Mouse (Mus musculus): ENCODE measurements around the gene Pbx4. TPM values are rescaled to one million over a fixed set of nuclear protein-coding genes. Genes with fewer than 3 reads are reported as not detected.

Pbx4 gene
- polyA plus RNA-seq, 1 experiment from 2014 or later: 59.7 TPM

DNA sequence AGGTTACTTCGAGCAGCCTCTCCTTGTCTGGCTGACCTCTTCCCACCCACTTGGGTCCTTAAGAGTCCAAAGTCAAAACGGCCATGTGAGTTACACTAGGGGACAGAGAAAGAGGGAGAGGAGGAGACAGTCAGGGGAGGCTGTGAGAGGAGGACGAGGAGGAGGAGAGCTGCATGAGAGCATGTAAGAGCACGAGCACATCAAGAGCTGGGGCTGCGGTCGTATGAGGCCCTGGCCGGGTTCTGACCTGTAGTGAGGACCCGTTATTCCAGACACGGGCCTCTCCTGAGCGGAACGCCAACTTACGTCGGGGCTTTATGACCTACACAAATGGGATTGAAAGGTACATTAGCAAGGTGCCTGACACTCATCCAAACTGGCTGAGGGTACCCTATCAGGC lies 79.6 kb downstream of the Pbx4 start:
- ATAC-seq (ENCODE audit: low FRiP score) (no peak), DNase-seq (ENCODE audit: low spot score) (no peak)
- Histone ChIP-seq H3K27ac (no peak overlapping the region), H3K9ac (no peak overlapping the region), H3K36me3 (replicated peaks; ENCODE audit: control insufficient read depth, insufficient read depth) (peaks cover 80% of the 10 kb centered on the region), H3K27me3 (ENCODE audit: control insufficient read depth, insufficient read depth, low read length) (no peaks in the 10 kb centered on the region), H3K4me2 (replicated peaks) (no peak overlapping the region), H3K9me3 (ENCODE audit: control insufficient read depth, low read length) (no peaks in the 10 kb centered on the region), H3K4me1 (replicated peaks; ENCODE audit: control insufficient read depth, insufficient read depth, low read length) (no peaks in the 10 kb centered on the region), H3K4me3 (replicated peaks; ENCODE audit: low read length) (no peak overlapping the region)
- 92% methylated on average over 13 of the region's 13 CpGs for WGBS

DNA sequence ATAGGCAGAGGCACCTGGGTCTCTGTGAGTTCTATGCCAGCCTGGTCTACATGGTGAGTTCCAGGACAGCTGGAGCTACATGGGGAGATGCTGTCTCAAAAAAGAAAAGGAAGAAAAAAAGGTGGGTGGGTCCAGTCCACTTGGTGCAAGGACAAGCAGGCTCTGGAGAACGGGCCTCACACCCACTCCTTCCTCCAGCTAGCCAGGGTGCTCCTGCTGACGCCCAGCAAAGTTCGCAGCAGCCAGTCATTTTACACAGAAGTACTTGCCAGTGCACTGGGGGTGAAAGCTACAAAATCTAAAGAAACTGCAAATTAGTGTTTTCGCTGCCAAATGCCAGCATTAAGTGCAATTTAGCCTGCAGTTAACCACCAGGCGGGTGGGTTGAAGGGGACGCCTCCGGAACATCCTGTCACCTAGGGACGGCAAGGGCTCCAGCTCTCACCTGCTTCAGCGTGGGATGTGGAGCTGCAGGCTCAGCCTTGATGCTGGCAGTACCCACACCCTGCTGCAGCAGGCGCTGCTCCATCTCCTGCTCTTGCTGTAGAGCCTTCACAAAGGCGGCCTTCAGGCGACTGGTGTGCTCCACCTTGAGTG lies 80.3 kb downstream of the Pbx4 start:
- Histone ChIP-seq H3K4me1 (replicated peaks; ENCODE audit: control insufficient read depth, insufficient read depth, low read length) (no peaks in the 10 kb centered on the region), H3K27me3 (ENCODE audit: control insufficient read depth, insufficient read depth, low read length) (no peaks in the 10 kb centered on the region), H3K36me3 (replicated peaks; ENCODE audit: control insufficient read depth, insufficient read depth) (peaks cover 74% of the 10 kb centered on the region), H3K9me3 (ENCODE audit: control insufficient read depth, low read length) (no peaks in the 10 kb centered on the region), H3K9ac (no peak overlapping the region), H3K27ac (no peak overlapping the region), H3K4me2 (replicated peaks) (no peak overlapping the region), H3K4me3 (replicated peaks; ENCODE audit: low read length) (no peak overlapping the region)
- ATAC-seq (ENCODE audit: low FRiP score) (no peak), DNase-seq (ENCODE audit: low spot score) (no peak)
- 93% methylated on average over 12 of the region's 12 CpGs for WGBS

DNA sequence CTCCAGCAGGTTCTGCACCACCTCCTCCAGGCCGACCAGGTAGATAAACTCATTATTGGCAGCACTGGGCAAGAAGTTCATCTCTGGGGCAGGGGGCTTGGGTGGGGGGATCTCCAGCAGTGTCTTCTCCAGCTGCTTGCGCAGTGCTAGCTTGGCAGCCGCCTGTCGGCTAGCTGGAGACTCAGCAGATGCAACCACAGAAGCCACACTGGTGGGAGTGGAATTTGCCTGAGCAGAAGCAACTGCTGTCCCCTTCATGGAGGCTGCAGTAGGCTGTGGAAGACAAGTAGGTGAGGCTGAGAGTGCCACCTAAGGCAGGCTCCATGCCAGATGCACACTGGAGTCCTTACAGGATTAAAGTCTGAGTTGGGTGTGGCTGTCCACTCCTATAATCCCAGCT lies 82.2 kb downstream of the Pbx4 start:
- WGBS: 95% methylated on average over 4 of the region's 4 CpGs
- Histone ChIP-seq H3K4me3 (replicated peaks; ENCODE audit: low read length) (no peak overlapping the region), H3K27me3 (ENCODE audit: control insufficient read depth, insufficient read depth, low read length) (no peaks in the 10 kb centered on the region), H3K9me3 (ENCODE audit: control insufficient read depth, low read length) (no peaks in the 10 kb centered on the region), H3K27ac (no peak overlapping the region), H3K36me3 (replicated peaks; ENCODE audit: control insufficient read depth, insufficient read depth) (peaks cover 56% of the 10 kb centered on the region), H3K4me2 (replicated peaks) (no peak overlapping the region), H3K9ac (no peak overlapping the region), H3K4me1 (replicated peaks; ENCODE audit: control insufficient read depth, insufficient read depth, low read length) (no peaks in the 10 kb centered on the region)
- ATAC-seq (ENCODE audit: low FRiP score) (no peak), DNase-seq (ENCODE audit: low spot score) (no peak)

GRCm38 (mm10) chr8:69915748-69916147 lies 83.5 kb downstream of the Pbx4 start:
- H3K27ac ChIP-seq: no peak overlapping the region
- no peak overlapping the region for H3K4me3 ChIP-seq (replicated peaks; ENCODE audit: low read length)
- no peak overlapping the region for H3K9ac ChIP-seq
- WGBS: 41% methylated on average over 5 of the region's 5 CpGs
- peaks cover 8% of the 10 kb centered on the region; the same call in 1 of the 2 replicates for H3K4me1 ChIP-seq (replicated peaks; ENCODE audit: control insufficient read depth, insufficient read depth, low read length)
- H3K36me3 ChIP-seq (replicated peaks; ENCODE audit: control insufficient read depth, insufficient read depth): peaks cover 45% of the 10 kb centered on the region
- peak; percentile 44 for DNase-seq (ENCODE audit: low spot score)
- no peak for ATAC-seq (ENCODE audit: low FRiP score)
- H3K4me2 ChIP-seq (replicated peaks): no peak overlapping the region
- H3K9me3 ChIP-seq (ENCODE audit: control insufficient read depth, low read length): no peaks in the 10 kb centered on the region
- no peaks in the 10 kb centered on the region for H3K27me3 ChIP-seq (ENCODE audit: control insufficient read depth, insufficient read depth, low read length)

- peaks cover 18% of the 10 kb centered on the region for H3K36me3 ChIP-seq (replicated peaks; ENCODE audit: control insufficient read depth, insufficient read depth)
- H3K4me3 ChIP-seq (replicated peaks; ENCODE audit: low read length): no peak overlapping the region
- H3K9ac ChIP-seq: no peak overlapping the region
- ATAC-seq (ENCODE audit: low FRiP score): no peak; the same call in 1 of the 2 replicates
- H3K4me1 ChIP-seq (replicated peaks; ENCODE audit: control insufficient read depth, insufficient read depth, low read length): peaks cover 13% of the 10 kb centered on the region; the same call in 1 of the 2 replicates
- H3K9me3 ChIP-seq (ENCODE audit: control insufficient read depth, low read length): no peaks in the 10 kb centered on the region
- H3K27me3 ChIP-seq (ENCODE audit: control insufficient read depth, insufficient read depth, low read length): no peaks in the 10 kb centered on the region
- H3K27ac ChIP-seq: no peak overlapping the region
- H3K4me2 ChIP-seq (replicated peaks): no peak overlapping the region
- no peak for DNase-seq (ENCODE audit: low spot score)
Observed at GRCm38 (mm10) chr8:69918506-69918905, 86.2 kb downstream of the Pbx4 start.

DNA sequence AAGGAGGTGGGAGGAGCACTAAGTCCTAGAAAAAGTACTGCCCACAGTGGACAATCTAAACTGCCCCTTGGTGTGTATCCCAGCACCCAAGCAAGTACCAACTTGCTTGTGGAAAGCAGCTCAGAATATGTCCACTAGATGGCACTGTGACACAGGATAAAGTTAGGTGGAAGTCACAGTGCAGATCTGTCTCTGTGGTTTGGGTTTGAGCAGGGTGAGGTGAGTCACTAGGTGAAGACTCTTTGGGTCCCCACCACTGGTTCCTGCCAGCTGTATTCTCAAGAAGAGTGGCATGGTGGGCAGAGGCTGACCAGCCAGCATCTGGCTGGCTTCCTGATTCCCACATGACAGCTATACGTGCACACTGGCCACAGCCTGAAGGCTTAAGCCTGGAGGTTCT lies 86.7 kb downstream of the Pbx4 start:
- H3K36me3 ChIP-seq (replicated peaks; ENCODE audit: control insufficient read depth, insufficient read depth): peaks cover 13% of the 10 kb centered on the region
- H3K27ac ChIP-seq: no peak overlapping the region
- DNase-seq (ENCODE audit: low spot score) (peak; percentile 93), ATAC-seq (ENCODE audit: low FRiP score) (peak; percentile 61)
- H3K4me2 ChIP-seq (replicated peaks): no peak overlapping the region
- no peak overlapping the region for H3K4me3 ChIP-seq (replicated peaks; ENCODE audit: low read length)
- H3K4me1 ChIP-seq (replicated peaks; ENCODE audit: control insufficient read depth, insufficient read depth, low read length): peaks cover 13% of the 10 kb centered on the region; the same call in 1 of the 2 replicates
- H3K9me3 ChIP-seq (ENCODE audit: control insufficient read depth, low read length): no peaks in the 10 kb centered on the region
- no peak overlapping the region for H3K9ac ChIP-seq
- 68% methylated on average over 1 of the region's 1 CpGs for WGBS
- no peaks in the 10 kb centered on the region for H3K27me3 ChIP-seq (ENCODE audit: control insufficient read depth, insufficient read depth, low read length)

DNA sequence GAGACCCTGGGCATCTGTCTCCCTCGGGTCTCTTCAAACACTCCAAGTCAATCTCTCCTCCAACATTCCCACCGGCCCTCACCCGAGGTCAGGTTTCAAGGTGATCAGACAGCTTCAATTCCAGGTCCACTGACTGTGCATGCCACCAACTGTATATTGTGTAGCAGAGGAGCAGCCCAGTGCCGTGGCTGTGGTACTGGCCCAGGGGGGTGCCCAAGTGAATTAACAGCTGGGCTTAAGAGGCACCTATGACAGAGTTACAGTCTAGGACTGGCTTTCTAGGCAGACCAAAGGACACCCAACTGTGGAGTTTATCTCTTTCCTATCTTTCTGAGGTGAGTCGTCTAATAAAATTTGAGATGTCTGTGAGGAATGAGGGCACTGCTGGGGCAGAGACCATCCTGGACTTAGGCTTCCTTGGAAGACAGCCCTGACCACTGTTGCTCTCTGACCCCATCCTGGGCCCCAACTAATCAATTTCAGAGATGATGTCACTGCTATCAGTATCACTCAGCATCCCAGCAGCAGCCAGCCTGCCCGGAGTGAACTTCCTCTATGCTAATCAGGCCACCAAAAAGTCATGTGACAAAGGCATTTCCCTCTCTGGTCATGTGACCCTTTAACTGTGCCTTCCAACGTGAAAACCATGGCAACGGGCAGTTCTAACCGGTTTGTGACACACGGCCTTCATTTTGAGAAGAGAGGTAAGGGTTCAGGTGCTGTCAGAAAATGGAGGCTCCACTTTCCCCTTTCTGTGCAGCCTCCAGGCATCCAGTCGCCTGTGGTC lies 87.8 kb downstream of the Pbx4 start:
- peaks cover 13% of the 10 kb centered on the region; the same call in 1 of the 2 replicates for H3K4me1 ChIP-seq (replicated peaks; ENCODE audit: control insufficient read depth, insufficient read depth, low read length)
- 0 out of 2 replicates have a peak overlapping the region, but pooled peaks have one; percentile 11 for H3K4me2 ChIP-seq (replicated peaks)
- peak; percentile 58 for ATAC-seq (ENCODE audit: low FRiP score)
- H3K27me3 ChIP-seq (ENCODE audit: control insufficient read depth, insufficient read depth, low read length): no peaks in the 10 kb centered on the region
- peak overlapping the region; percentile 16; the same call in 1 of the 2 replicates for H3K9ac ChIP-seq
- DNase-seq (ENCODE audit: low spot score): peak; percentile 69
- peaks cover 3% of the 10 kb centered on the region for H3K36me3 ChIP-seq (replicated peaks; ENCODE audit: control insufficient read depth, insufficient read depth)
- WGBS: 47% methylated on average over 11 of the region's 11 CpGs
- H3K27ac ChIP-seq: peak overlapping the region; percentile 77
- H3K4me3 ChIP-seq (replicated peaks; ENCODE audit: low read length): no peak overlapping the region
- H3K9me3 ChIP-seq (ENCODE audit: control insufficient read depth, low read length): no peaks in the 10 kb centered on the region

- no peak for ATAC-seq (ENCODE audit: low FRiP score)
- H3K4me2 ChIP-seq (replicated peaks): no peak overlapping the region
- H3K4me1 ChIP-seq (replicated peaks; ENCODE audit: control insufficient read depth, insufficient read depth, low read length): peaks cover 13% of the 10 kb centered on the region; the same call in 1 of the 2 replicates
- no peak for DNase-seq (ENCODE audit: low spot score)
- H3K27me3 ChIP-seq (ENCODE audit: control insufficient read depth, insufficient read depth, low read length): no peaks in the 10 kb centered on the region
- WGBS: 98% methylated on average over 2 of the region's 2 CpGs
- no peaks in the 10 kb centered on the region for H3K9me3 ChIP-seq (ENCODE audit: control insufficient read depth, low read length)
- no peak overlapping the region for H3K4me3 ChIP-seq (replicated peaks; ENCODE audit: low read length)
- no peaks in the 10 kb centered on the region for H3K36me3 ChIP-seq (replicated peaks; ENCODE audit: control insufficient read depth, insufficient read depth)
- peak overlapping the region; percentile 77; the same call in 1 of the 2 replicates for H3K27ac ChIP-seq
- peak overlapping the region; percentile 16 for H3K9ac ChIP-seq
Observed at GRCm38 (mm10) chr8:69921141-69921540, 88.8 kb downstream of the Pbx4 start.
